Mouse (Mus musculus): ENCODE data around the gene Gm10413.
"Not testable (repeated sequence)": the region's sequence is repeated elsewhere in the genome, so short reads cannot be mapped to it uniquely, and the experiment has no call there.

DNA sequence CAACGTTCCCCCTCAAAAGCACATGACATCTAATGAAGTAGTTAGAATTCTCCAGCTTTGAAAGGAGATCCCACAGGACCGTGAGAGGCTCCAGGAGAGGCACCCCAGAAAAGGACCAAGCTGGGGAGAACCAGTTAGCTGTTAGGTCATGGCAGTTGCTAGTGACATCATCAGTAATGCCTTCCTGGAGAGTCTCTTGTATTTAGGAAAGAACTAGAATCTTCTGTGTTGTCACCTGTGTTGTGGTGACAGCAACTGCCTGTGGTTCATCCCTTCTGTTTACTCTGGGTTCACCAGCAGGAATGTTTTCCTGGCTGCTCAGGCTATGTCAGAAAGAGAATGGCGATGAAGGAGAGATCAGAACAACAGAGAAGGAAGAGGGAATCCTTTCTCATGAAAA is 54.2 kb downstream of the Gm10413 start, which contains the start of gene Gm10408:
- not testable (repeated sequence) for TF ChIP-seq CTCF (IDR thresholded peaks at IDR 0.05; ENCODE audit: low read depth, low read length); POLR2A (IDR thresholded peaks at IDR 0.05; ENCODE audit: borderline replicate concordance, low read depth, low read length)
